Mouse (Mus musculus) megakaryocyte-erythroid progenitor cell, adult 5 weeks (primary cell): Measurements from ENCODE around the gene Nhej1. TPM values are rescaled to one million over a fixed set of nuclear protein-coding genes. Genes with fewer than 3 reads are reported as not detected.

Experiments used
- polyA plus RNA-seq: library from polyadenylated mRNA; stranded (reverse); fragments of >175 nt; gene quantifications from 2 replicates; pipeline ENCODE4 v1.2.3, GENCODE M21; 2012

Nhej1 gene
- 0.23 and 0.86 TPM in 2 replicates for polyA plus RNA-seq

GRCm38 (mm10) chr1:75124346-75125321 lies at the start of gene Nhej1:
TSS of gene Nhej1 (minus strand) at chr1:75125200.

DNA sequence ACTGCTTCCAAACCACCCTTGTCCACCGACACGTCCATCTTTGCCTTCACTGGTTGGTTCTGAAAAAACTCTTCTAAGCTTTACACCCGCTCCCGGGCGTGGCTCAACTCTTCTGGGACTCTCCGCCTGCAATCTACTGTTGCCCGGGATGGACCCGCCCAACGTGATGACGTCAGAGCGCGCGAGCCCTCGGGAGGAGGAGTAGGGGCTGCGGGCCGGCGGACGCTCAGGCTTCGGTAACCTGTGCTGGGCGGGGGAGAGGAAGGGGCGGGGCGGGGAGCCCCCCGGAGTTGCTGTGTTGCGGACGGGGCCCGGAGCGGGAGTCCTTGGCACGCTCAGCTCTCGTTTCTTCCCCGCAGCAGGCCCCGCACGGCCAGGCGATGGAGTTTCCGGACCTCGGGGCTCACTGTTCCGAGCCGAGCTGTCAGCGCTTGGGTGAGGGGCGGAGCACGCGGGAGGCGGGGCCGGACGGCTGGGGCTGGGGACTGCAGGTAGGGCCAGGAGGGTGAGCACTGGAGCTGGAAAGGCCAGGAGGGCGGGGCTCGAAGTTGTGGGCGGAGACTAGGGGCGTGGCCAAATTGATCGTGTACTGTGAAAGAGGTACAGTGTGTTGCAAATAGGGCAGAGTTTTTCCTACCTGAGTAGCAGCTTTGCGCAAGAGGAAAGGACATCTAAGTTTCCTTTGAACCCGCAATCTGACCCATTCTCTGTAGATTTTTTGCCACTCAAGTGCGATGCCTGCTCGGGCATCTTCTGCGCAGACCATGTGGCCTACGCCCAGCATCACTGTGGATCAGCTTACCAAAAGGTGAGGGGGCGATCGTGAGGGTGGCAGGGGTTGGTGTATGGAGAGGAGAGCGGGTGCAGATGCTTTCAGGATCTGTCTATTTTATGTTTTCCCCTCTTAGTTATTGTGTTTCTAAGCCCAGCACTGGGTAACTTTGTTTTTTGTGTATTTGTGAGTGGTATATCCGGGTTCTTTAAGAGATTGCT lies 43.8 kb upstream of the Nhej1 start, which contains the start of gene Zfand2b:
TSS of gene Zfand2b (plus strand) at position 175 of the 993 bp plus-strand sequence.

DNA sequence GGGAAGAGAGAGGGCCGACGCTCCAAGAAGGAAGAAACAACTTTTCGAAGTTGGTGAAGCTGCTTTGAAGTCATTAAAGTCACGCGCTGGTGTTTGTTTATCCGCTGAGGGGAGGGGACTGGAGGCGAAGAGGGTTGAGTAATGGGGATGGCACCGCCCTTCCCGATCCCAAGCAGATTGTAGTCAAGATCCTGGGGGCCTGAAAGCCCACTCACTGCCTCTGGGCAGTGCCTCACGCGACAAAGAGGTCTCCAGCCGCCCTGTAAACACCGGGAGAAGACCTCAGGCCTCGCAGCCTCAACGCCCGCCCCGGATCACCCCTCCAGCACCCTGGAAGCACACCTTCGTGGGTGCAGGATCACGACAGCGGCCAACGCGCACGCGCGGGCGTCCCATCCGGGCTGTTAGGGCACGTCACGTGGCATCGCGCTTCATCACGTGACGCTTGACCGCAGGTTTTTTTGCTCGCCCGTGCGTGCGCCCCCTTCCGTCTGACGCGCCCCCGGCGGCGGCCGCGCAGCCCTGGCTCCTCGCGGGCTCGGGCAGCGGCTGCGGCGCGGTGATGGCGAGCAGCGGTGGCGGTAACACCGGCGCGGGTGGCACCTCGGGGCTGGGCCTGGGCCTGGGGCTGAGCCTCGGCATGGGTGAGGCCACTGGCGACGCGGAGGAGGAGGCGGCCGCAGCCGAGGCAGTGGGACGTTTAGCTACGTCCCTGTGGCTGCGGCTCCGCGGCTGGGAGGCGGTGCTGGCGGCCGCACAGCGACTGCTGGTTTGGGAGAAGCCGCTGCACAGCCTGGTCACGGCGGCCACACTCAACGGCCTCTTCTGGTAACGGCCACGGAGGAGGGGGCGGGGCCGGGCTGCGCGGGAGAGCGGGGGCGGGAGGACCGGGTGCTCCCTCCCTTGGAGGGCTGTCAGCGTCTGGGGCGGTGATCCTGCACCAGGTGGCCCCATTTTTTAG lies 17.6 kb upstream of the Nhej1 start, which contains the start of the genes Cnppd1 and Retreg2:
TSS of gene Cnppd1 (minus strand) at position 411 of the 961 bp plus-strand sequence.
TSS of gene Retreg2 (plus strand) at position 478 of the 961 bp plus-strand sequence.

GRCm38 (mm10) chr1:75133421-75134207 lies 8.6 kb upstream of the Nhej1 start, which contains the start of gene Slc23a3:
TSS of gene Slc23a3 (minus strand) at chr1:75133890.

DNA sequence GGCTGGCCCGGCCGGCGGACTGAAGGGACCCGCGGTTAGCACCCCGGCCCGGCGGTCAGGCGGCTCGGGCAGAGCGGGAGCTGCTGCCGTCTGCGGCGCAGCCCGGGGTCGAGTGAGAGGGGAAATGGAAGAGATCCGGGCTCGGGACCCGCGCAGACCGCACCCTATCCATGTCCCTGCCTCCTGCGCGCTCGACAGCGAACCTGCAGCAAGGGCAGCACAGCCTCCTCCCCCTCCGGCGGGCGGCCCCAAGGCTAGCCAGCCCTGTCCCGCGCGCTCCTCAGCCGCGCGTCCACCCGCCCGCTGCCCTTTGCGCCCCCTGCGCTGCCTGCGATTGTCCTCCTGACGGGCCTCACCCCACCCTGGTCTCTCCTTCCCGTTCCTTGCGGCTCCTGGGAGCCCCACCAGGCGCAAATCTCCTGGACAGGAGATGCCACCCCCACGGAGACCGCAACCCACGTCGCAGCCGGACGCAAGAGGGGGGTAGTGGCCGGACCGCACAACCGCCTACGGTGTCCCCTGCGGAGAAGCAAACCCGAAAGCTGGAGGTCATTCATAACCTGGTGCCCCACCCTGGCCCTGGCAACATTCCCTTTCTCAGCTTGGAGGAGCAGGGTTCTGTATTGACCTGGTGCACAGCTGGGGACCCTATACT lies 173.3 kb downstream of the Nhej1 start, which contains the start of gene Ihh:
TSS of gene Ihh (minus strand) at position 117 of the 655 bp plus-strand sequence.

DNA sequence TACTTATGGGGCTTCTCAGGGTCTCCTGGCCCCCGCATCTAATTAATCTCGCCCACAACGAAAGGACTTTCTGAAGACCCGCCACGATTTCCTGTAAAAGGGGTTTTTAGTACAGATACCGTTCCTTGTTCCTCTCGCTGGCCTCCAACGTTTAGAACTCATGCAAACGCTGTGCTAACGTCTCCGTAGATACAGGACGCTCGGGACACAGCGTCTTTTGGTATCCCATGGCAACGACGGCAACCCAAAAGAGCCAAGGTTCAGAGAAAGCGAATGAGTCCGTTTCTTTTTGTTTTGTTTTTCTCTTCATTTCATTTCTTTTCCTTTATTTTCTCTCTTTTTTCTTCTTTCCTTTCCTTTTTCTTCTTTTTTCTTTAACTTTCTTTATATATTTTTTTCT lies 189.6 kb downstream of the Nhej1 start, which contains the start of gene Cfap65:
TSS of gene Cfap65 (minus strand) at position 198 of the 400 bp plus-strand sequence.

Other genes with a start within 250 kb of the Nhej1 start
- 0.65 TPM in 1 of 2 replicates, not detected in the other for gene Fev, start 239.8 kb downstream of the Nhej1 start, polyA plus RNA-seq
- not detected in 2 replicates for gene Cryba2, start 232.1 kb downstream of the Nhej1 start, polyA plus RNA-seq
- gene Cfap65, start 189.6 kb downstream of the Nhej1 start, polyA plus RNA-seq: 0.02 and 0.03 TPM in 2 replicates
- 0.17 and 0.60 TPM in 2 replicates for gene Ihh, start 173.5 kb downstream of the Nhej1 start, polyA plus RNA-seq
- gene Slc23a3, start 8.7 kb upstream of the Nhej1 start, polyA plus RNA-seq: 0.04 and 0.11 TPM in 2 replicates
- 46.0 and 48.0 TPM in 2 replicates for gene Cnppd1, start 17.5 kb upstream of the Nhej1 start, polyA plus RNA-seq
- gene Retreg2, start 17.6 kb upstream of the Nhej1 start, polyA plus RNA-seq: 76.7 and 81.7 TPM in 2 replicates
- gene Zfand2b, start 43.4 kb upstream of the Nhej1 start, polyA plus RNA-seq: 17.3 and 19.8 TPM in 2 replicates
- gene Abcb6, start 55.2 kb upstream of the Nhej1 start, polyA plus RNA-seq: 2.1 and 2.5 TPM in 2 replicates
- gene Ankzf1, start 67.0 kb upstream of the Nhej1 start, polyA plus RNA-seq: 9.1 and 10.4 TPM in 2 replicates
- 37.1 and 46.0 TPM in 2 replicates for gene Atg9a, start 67.0 kb upstream of the Nhej1 start, polyA plus RNA-seq
- gene Glb1l, start 85.6 kb upstream of the Nhej1 start, polyA plus RNA-seq: 1.1 and 1.2 TPM in 2 replicates
- 240 and 305 TPM in 2 replicates for gene Stk16, start 85.6 kb upstream of the Nhej1 start, polyA plus RNA-seq
- 122 and 162 TPM in 2 replicates for gene Tuba4a, start 94.7 kb upstream of the Nhej1 start, polyA plus RNA-seq
- not detected in 2 replicates for gene A630095N17Rik, start 106.9 kb upstream of the Nhej1 start, polyA plus RNA-seq
- 10.7 and 13.4 TPM in 2 replicates for gene Dnajb2, start 111.2 kb upstream of the Nhej1 start, polyA plus RNA-seq
- gene Ptprn, start 139.3 kb upstream of the Nhej1 start, polyA plus RNA-seq: 0.20 and 0.35 TPM in 2 replicates
- gene Resp18, start 153.2 kb upstream of the Nhej1 start, polyA plus RNA-seq: not detected in 2 replicates
- gene Dnpep, start 192.8 kb upstream of the Nhej1 start, polyA plus RNA-seq: 67.1 and 68.5 TPM in 2 replicates
- 0.02 and 0.07 TPM in 2 replicates for gene Des, start 235.1 kb upstream of the Nhej1 start, polyA plus RNA-seq